In the genomic region with DNA sequence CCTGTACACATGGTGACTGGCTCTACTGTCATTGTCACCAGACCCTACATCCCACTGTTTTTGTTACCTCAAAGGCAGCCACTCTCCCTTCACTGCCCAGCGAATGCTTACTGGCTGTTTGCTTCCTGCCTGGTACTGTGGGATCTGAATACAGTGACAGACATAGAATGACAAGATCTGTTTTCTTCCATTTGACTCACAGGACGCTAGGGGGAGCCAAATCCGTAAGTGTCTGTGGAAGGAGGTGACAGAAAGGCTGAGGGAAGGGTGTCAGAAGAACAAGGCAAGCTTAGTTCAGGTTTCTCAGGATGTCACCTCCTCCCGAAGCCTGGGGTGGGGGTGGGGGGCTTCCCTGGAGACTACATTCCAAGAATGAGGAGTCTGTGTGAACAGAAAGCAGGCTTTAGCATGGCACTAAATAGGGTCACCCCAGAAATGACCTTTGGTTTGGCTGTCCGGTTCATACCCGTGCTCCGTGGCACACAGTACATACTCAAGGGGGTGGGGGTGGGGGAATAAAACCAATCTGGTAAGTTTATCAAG, we compare ENCODE assay signal across 8 mouse cellular contexts. TPM values are rescaled to one million over a fixed set of nuclear protein-coding genes. Genes with fewer than 3 reads are reported as not detected.
DNase-seq lines count a peak whose midpoint lies in the region; ATAC-seq and TF ChIP-seq lines count a peak whose summit lies in the region.

No protein-coding gene starts in this region.

- H3K4me3 ChIP-seq in testis, adult 2 months (ENCODE audit: control insufficient read depth, low read depth, low read length) = no peak overlapping the region
- no peak overlapping the region for H3K4me3 ChIP-seq in hindbrain, embryonic 16.5 days (ENCODE audit: low read length)

- no peak for TF ChIP-seq POLR2A in testis, adult 2 months (IDR thresholded peaks at IDR 0.05; ENCODE audit: control insufficient read depth, low read depth, low read length)

- peak overlapping the region; percentile 44 for H3K4me2 ChIP-seq in hindbrain, embryonic 16.5 days (ENCODE audit: low read length)

- H3K27ac ChIP-seq in testis, adult 2 months (ENCODE audit: control insufficient read depth, insufficient read depth, low read depth, low read length) = no peak overlapping the region
- no peak overlapping the region for H3K27ac ChIP-seq in hindbrain, embryonic 16.5 days (ENCODE audit: low read depth, low read length)

- no peaks in the 10 kb centered on the region for H3K4me1 ChIP-seq in testis, adult 2 months (ENCODE audit: control insufficient read depth, insufficient read depth, low read length)
- peaks cover 4% of the 10 kb centered on the region for H3K4me1 ChIP-seq in hindbrain, embryonic 16.5 days (ENCODE audit: control insufficient read depth, insufficient read depth, low read depth, low read length)

- no peaks in the 10 kb centered on the region for H3K9me3 ChIP-seq in hindbrain, embryonic 16.5 days (ENCODE audit: control insufficient read depth, low read length)

- H3K27me3 ChIP-seq in testis, adult 2 months (ENCODE audit: control insufficient read depth, insufficient read depth, low read length) = no peaks in the 10 kb centered on the region
- no peaks in the 10 kb centered on the region for H3K27me3 ChIP-seq in hindbrain, embryonic 16.5 days (replicated peaks; ENCODE audit: control insufficient read depth, insufficient read depth, low read length)

- DNase-seq in testis, postnatal 14 days (ENCODE audit: low spot score) = no peak
- DNase-seq in cerebellum, postnatal 14 days = peak; percentile 89 to 90
- DNase-seq in frontal cortex, postnatal 14 days (ENCODE audit: low spot score in 2 of 2) = peak; percentile 45 to 68
- peak; percentile 62 to 75 for DNase-seq in layer of hippocampus, postnatal 36 days
- DNase-seq in lung, postnatal 36 days = peak; percentile 70
- DNase-seq in right cerebral cortex, adult 18-20 months = peak; percentile 87

- H3K9ac ChIP-seq in hindbrain, embryonic 16.5 days (ENCODE audit: low read depth, low read length) = peak overlapping the region; percentile 17; the same call in 1 of the 2 replicates

- TF ChIP-seq CTCF in testis, adult 2 months (IDR thresholded peaks at IDR 0.05; ENCODE audit: control insufficient read depth, insufficient read depth, insufficient replicate concordance, low read depth, low read length) = 0 out of 2 replicates have a peak, but pooled peaks have one; percentile 13

- 17% methylated on average over 7 of the region's 7 CpGs for WGBS in hindbrain, embryonic 16.5 days

- H3K36me3 ChIP-seq in testis, adult 2 months (ENCODE audit: control insufficient read depth, insufficient read depth, low read length) = no peaks in the 10 kb centered on the region
- no peaks in the 10 kb centered on the region for H3K36me3 ChIP-seq in hindbrain, embryonic 16.5 days (ENCODE audit: control insufficient read depth, insufficient read depth, low read length)

- ATAC-seq in hindbrain, embryonic 16.5 days = peak; percentile 77

RNA-seq across cellular contexts. Expression of a gene that starts 43.6 kb away (rescaled TPM):
- polyA plus RNA-seq in testis, adult 2 months (2012; rRNA removed) = 0.11 and 0.14 TPM in 2 replicates
- 2.3 and 6.0 TPM in 2 replicates for polyA plus RNA-seq in hindbrain, embryonic 16.5 days (2015; fragmentation: Nextera tagmentation; extraction: Ambion mirVana)
- total RNA-seq in layer of hippocampus, postnatal 36 days (2021) = 10 to 100 TPM; 17.3 to 21.4 TPM
